Mouse (Mus musculus): ENCODE results near the gene Cacna2d2. TPM values are rescaled to one million over a fixed set of nuclear protein-coding genes. Genes with fewer than 3 reads are reported as not detected.

Gene Cacna2d2
- polyA plus RNA-seq, 1 experiment: 5.2 TPM

DNA sequence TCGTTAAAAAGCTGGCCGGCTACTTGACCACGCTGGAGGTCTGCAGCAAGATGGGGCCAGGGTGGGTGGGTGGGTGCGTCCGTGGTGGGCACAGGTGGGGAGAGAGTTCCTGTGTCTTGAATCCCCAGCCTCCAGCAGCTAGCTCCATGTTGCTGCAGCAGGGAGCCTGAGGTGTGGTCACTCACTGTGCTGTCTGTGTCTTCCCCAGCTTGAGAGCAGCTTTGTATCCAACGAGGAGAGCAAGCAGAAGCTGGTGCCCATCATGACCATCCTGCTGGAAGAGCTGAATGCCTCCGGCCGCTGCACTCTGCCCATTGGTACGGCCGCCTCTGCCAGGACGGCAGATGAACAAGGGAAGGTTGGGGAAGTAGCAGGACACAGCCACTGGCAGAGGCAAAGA, 143.9 kb downstream of the Cacna2d2 start:
- peak overlapping the region; percentile 43 for H3K4me3 ChIP-seq (ENCODE audit: control insufficient read depth, low read depth, low read length)
- peaks cover 22% of the 10 kb centered on the region for H3K4me1 ChIP-seq (ENCODE audit: control insufficient read depth, insufficient read depth, low read length)
- H3K27me3 ChIP-seq (ENCODE audit: control insufficient read depth, insufficient read depth, low read length): no peaks in the 10 kb centered on the region
- no peak for TF ChIP-seq POLR2A (IDR thresholded peaks at IDR 0.05; ENCODE audit: control insufficient read depth, low read depth, low read length)
- TF ChIP-seq CTCF (IDR thresholded peaks at IDR 0.05; ENCODE audit: control insufficient read depth, insufficient read depth, insufficient replicate concordance, low read depth, low read length): no peak
- no peak overlapping the region for H3K27ac ChIP-seq (ENCODE audit: control insufficient read depth, insufficient read depth, low read depth, low read length)
- no peaks in the 10 kb centered on the region; the same call in 1 of the 2 replicates for H3K36me3 ChIP-seq (ENCODE audit: control insufficient read depth, insufficient read depth, low read length)

DNA sequence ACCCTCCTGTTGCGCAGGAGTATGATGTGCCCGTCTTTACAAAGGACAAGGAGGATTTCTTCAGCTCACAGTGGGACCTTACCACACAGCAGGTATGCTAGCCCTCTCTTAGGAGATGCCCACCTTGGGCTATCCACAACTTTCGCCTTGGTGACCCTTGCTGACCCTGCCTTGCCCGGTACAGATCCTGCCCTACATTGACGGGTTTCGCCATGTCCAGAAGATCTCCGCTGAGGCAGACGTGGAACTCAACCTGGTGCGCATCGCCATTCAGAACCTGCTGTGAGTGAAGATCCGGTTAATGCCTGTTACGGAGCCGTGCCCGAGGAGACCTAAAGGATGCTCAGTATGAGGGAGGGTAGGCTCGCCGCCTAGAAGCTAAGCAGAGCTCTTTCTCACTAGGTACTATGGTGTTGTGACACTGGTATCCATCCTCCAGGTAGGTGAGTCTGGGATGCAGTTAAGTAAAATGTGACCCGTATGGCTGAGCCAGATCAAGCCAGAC, 144.8 kb downstream of the Cacna2d2 start:
- no peak overlapping the region for H3K27ac ChIP-seq (ENCODE audit: control insufficient read depth, insufficient read depth, low read depth, low read length)
- H3K4me1 ChIP-seq (ENCODE audit: control insufficient read depth, insufficient read depth, low read length): peaks cover 22% of the 10 kb centered on the region
- H3K4me3 ChIP-seq (ENCODE audit: control insufficient read depth, low read depth, low read length): no peak overlapping the region
- H3K36me3 ChIP-seq (ENCODE audit: control insufficient read depth, insufficient read depth, low read length): peaks cover 2% of the 10 kb centered on the region
- no peak for TF ChIP-seq POLR2A (IDR thresholded peaks at IDR 0.05; ENCODE audit: control insufficient read depth, low read depth, low read length)
- TF ChIP-seq CTCF (IDR thresholded peaks at IDR 0.05; ENCODE audit: control insufficient read depth, insufficient read depth, insufficient replicate concordance, low read depth, low read length): no peak
- no peaks in the 10 kb centered on the region for H3K27me3 ChIP-seq (ENCODE audit: control insufficient read depth, insufficient read depth, low read length)

DNA sequence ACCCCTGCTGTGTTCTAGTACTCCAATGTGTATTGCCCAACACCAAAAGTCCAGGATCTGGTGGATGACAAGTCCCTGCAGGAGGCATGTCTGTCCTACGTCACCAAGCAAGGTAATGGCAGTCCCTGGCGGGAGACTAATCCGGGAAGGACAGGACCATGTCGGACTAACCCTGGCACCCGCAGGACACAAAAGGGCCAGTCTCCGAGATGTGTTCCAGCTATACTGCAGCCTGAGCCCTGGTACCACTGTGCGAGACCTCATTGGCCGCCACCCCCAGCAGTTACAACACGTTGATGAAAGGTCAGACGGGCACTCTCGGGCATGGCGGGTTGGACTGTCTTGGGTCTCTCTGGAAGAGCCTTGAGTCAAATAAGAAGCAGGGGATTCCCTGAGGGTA, 145.3 kb downstream of the Cacna2d2 start:
- TF ChIP-seq POLR2A (IDR thresholded peaks at IDR 0.05; ENCODE audit: control insufficient read depth, low read depth, low read length): no peak
- TF ChIP-seq CTCF (IDR thresholded peaks at IDR 0.05; ENCODE audit: control insufficient read depth, insufficient read depth, insufficient replicate concordance, low read depth, low read length): no peak
- H3K4me1 ChIP-seq (ENCODE audit: control insufficient read depth, insufficient read depth, low read length): peaks cover 22% of the 10 kb centered on the region
- H3K36me3 ChIP-seq (ENCODE audit: control insufficient read depth, insufficient read depth, low read length): peaks cover 2% of the 10 kb centered on the region
- no peak overlapping the region for H3K27ac ChIP-seq (ENCODE audit: control insufficient read depth, insufficient read depth, low read depth, low read length)
- no peaks in the 10 kb centered on the region for H3K27me3 ChIP-seq (ENCODE audit: control insufficient read depth, insufficient read depth, low read length)
- peak overlapping the region; percentile 21; the same call in 1 of the 2 replicates for H3K4me3 ChIP-seq (ENCODE audit: control insufficient read depth, low read depth, low read length)

DNA sequence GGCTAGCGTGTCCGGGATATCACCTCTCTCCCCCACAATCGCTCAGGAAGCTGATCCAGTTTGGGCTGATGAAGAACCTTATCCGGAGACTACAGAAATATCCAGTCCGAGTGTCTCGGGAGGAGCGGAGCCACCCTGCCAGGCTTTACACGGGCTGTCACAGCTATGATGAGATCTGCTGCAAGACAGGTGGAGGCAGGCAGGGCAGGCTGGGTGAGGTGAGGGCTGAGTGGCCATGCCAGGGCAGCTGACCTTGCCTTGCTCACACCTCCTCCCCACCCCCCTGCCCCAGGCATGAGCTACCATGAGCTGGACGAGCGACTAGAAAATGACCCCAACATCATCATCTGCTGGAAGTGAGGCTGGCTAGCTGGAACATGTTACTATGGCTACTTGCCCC, 145.8 kb downstream of the Cacna2d2 start:
- H3K4me3 ChIP-seq (ENCODE audit: control insufficient read depth, low read depth, low read length): peak overlapping the region; percentile 21; the same call in 1 of the 2 replicates

DNA sequence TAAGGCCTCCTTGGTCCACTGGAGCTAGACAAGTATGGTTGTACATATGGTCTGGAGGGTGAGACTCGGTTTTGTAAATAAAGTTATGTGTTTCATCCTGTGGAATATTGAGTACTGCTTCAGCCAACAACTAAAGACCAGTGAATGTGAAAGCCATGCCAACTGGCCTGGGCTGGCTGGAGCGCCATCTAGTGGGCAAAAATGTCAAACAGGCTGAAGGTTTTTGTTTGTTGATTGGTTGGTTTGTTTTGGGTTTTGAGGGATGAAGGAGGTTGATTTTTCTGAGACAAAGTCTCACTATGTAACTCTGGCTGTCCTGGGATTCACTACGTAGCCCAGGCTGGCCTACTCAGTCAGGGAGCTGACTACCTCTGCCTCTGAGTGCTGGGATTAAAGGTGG, 146.2 kb downstream of the Cacna2d2 start:
- no peak for TF ChIP-seq POLR2A (IDR thresholded peaks at IDR 0.05; ENCODE audit: control insufficient read depth, low read depth, low read length)
- TF ChIP-seq CTCF (IDR thresholded peaks at IDR 0.05; ENCODE audit: control insufficient read depth, insufficient read depth, insufficient replicate concordance, low read depth, low read length): peak; percentile 79; the same call in 1 of the 2 replicates

More for the DNA sequence above, 145.8 kb downstream of the Cacna2d2 start:
- TF ChIP-seq POLR2A (IDR thresholded peaks at IDR 0.05; ENCODE audit: control insufficient read depth, low read depth, low read length): no peak
- no peak for TF ChIP-seq CTCF (IDR thresholded peaks at IDR 0.05; ENCODE audit: control insufficient read depth, insufficient read depth, insufficient replicate concordance, low read depth, low read length)
- H3K27me3 ChIP-seq (ENCODE audit: control insufficient read depth, insufficient read depth, low read length): no peaks in the 10 kb centered on the region
- no peak overlapping the region for H3K27ac ChIP-seq (ENCODE audit: control insufficient read depth, insufficient read depth, low read depth, low read length)
- peaks cover 2% of the 10 kb centered on the region for H3K36me3 ChIP-seq (ENCODE audit: control insufficient read depth, insufficient read depth, low read length)
- peaks cover 22% of the 10 kb centered on the region for H3K4me1 ChIP-seq (ENCODE audit: control insufficient read depth, insufficient read depth, low read length)

DNA sequence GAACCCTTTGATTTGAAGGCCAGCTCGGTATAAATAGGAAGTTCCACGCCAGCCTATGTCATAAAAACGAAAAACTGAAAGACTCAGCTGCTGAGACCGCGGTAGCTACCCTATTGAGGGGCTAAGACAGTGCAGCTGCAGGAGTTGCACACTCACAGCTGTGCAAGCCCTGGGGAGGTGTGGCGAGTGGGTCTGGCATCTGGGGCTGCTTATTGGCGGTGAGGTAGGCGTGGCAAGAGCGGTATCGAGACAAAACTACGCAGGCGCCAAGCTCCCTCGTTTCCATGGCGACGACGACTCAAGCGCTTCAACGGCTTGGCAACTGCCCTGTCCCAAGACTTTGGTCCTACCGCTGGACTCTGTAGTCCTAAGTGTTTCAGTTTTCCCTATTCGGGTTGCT, 147.6 kb downstream of the Cacna2d2 start, which contains the start of gene Zmynd10:
Zmynd10 (plus strand) TSS at position 273 of the 400 bp plus-strand sequence.
- H3K27ac ChIP-seq (ENCODE audit: control insufficient read depth, insufficient read depth, low read depth, low read length): peak within 1 kb of the TSS; percentile 97
- H3K4me1 ChIP-seq (ENCODE audit: control insufficient read depth, insufficient read depth, low read length): peaks cover 20% of the 10 kb centered on the region
- peaks cover 2% of the 10 kb centered on the region for H3K36me3 ChIP-seq (ENCODE audit: control insufficient read depth, insufficient read depth, low read length)
- peak within 1 kb of the TSS; percentile 88 for H3K4me3 ChIP-seq (ENCODE audit: control insufficient read depth, low read depth, low read length)
- TF ChIP-seq POLR2A (IDR thresholded peaks at IDR 0.05; ENCODE audit: control insufficient read depth, low read depth, low read length) (peak; percentile 86; the same call in 1 of the 2 replicates), CTCF (IDR thresholded peaks at IDR 0.05; ENCODE audit: control insufficient read depth, insufficient read depth, insufficient replicate concordance, low read depth, low read length) (no peak)
- H3K27me3 ChIP-seq (ENCODE audit: control insufficient read depth, insufficient read depth, low read length): no peaks in the 10 kb centered on the region

More for the DNA sequence above, 146.2 kb downstream of the Cacna2d2 start:
- Histone ChIP-seq H3K27me3 (ENCODE audit: control insufficient read depth, insufficient read depth, low read length) (no peaks in the 10 kb centered on the region), H3K4me1 (ENCODE audit: control insufficient read depth, insufficient read depth, low read length) (peaks cover 22% of the 10 kb centered on the region), H3K36me3 (ENCODE audit: control insufficient read depth, insufficient read depth, low read length) (peaks cover 2% of the 10 kb centered on the region), H3K4me3 (ENCODE audit: control insufficient read depth, low read depth, low read length) (no peak overlapping the region; the same call in 1 of the 2 replicates), H3K27ac (ENCODE audit: control insufficient read depth, insufficient read depth, low read depth, low read length) (no peak overlapping the region)

DNA sequence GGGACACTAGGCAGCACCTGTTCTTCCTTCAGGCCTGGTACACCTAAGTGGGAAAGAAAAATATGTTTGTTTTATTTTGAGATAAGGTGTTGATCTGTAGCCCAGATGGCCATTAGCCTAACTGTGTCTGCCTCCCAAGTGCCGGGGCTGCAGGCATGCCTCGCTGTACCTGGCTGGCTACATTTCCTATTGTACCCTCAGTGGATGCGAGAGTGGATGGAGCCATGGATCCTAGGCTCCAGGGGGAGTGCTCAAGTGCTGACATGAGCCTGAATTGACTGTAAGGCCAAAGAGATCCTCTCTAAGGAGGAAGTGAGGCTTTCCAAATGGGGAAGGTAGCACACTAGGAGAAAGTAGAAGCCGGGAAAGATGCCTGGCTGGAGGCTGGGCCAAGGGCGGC, 148.5 kb downstream of the Cacna2d2 start:
- H3K27me3 ChIP-seq (ENCODE audit: control insufficient read depth, insufficient read depth, low read length): no peaks in the 10 kb centered on the region
- peaks cover 2% of the 10 kb centered on the region for H3K36me3 ChIP-seq (ENCODE audit: control insufficient read depth, insufficient read depth, low read length)
- TF ChIP-seq CTCF (IDR thresholded peaks at IDR 0.05; ENCODE audit: control insufficient read depth, insufficient read depth, insufficient replicate concordance, low read depth, low read length): no peak
- TF ChIP-seq POLR2A (IDR thresholded peaks at IDR 0.05; ENCODE audit: control insufficient read depth, low read depth, low read length): no peak
- peak overlapping the region; percentile 97 for H3K27ac ChIP-seq (ENCODE audit: control insufficient read depth, insufficient read depth, low read depth, low read length)
- H3K4me3 ChIP-seq (ENCODE audit: control insufficient read depth, low read depth, low read length): peak overlapping the region; percentile 88
- peaks cover 13% of the 10 kb centered on the region for H3K4me1 ChIP-seq (ENCODE audit: control insufficient read depth, insufficient read depth, low read length)
